Mouse (Mus musculus) CH12F3 (cell line): Measurements from ENCODE around the gene Smad3.

ENCODE experiments used
- in situ Hi-C: fragments of 300-500 bp; cut with MboI; formaldehyde crosslinking; loops from 2 replicates; pipeline ENCODE4 v1.14.3; 2020; ENCODE audit warnings: low sequenced_read_pairs

The Smad3 gene

GRCm38 (mm10) chr9:63645084-63645483, 112.7 kb downstream of the Smad3 start:
- in situ Hi-C loops, result loop anchor here (10.0 kb wide), 1 partner anchor 200 kb away; no protein-coding TSS in a partner anchor

- in situ Hi-C loops, result loop anchor here (10.0 kb wide), 1 partner anchor 201 kb away; no protein-coding TSS in a partner anchor
Observed at GRCm38 (mm10) chr9:63644011-63644410, 113.8 kb downstream of the Smad3 start.

- in situ Hi-C loops, result loop anchor here (10.0 kb wide), 1 partner anchor 203 kb away; no protein-coding TSS in a partner anchor
Observed at GRCm38 (mm10) chr9:63641983-63642646, 115.7 kb downstream of the Smad3 start.

GRCm38 (mm10) chr9:63636113-63636512, 121.7 kb downstream of the Smad3 start:
- in situ Hi-C loops, result no loop called here

DNA sequence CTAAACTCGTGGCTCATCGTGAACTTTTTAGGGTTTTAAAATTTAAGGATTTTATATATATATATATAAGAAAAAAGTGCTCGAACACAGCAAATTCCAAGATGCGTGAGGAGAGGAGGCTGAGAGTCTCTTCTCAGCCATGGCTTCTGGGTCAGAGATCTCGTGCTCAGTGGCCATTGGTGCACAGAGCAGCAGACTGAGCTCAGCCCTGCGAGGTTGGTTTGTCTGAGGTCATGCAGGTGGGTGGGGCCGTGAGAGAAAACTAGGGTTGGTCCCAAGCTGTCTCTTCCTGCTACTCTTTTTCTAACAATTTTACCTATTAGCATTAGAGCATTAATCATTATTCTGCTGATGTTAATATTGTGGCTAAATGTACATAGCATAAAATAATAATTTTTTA, 124.5 kb downstream of the Smad3 start:
- in situ Hi-C loops, result no loop called here

- in situ Hi-C loops, result no loop called here
Observed at GRCm38 (mm10) chr9:63632924-63633323, 124.9 kb downstream of the Smad3 start.

GRCm38 (mm10) chr9:63632045-63632444, 125.7 kb downstream of the Smad3 start:
- in situ Hi-C loops, result no loop called here

- in situ Hi-C loops, result no loop called here
Observed at GRCm38 (mm10) chr9:63625090-63625756, 132.6 kb downstream of the Smad3 start.

GRCm38 (mm10) chr9:63623895-63624569, 133.8 kb downstream of the Smad3 start:
- in situ Hi-C loops, result no loop called here

- in situ Hi-C loops, result no loop called here
Observed at GRCm38 (mm10) chr9:63617967-63618366, 139.8 kb downstream of the Smad3 start.

DNA sequence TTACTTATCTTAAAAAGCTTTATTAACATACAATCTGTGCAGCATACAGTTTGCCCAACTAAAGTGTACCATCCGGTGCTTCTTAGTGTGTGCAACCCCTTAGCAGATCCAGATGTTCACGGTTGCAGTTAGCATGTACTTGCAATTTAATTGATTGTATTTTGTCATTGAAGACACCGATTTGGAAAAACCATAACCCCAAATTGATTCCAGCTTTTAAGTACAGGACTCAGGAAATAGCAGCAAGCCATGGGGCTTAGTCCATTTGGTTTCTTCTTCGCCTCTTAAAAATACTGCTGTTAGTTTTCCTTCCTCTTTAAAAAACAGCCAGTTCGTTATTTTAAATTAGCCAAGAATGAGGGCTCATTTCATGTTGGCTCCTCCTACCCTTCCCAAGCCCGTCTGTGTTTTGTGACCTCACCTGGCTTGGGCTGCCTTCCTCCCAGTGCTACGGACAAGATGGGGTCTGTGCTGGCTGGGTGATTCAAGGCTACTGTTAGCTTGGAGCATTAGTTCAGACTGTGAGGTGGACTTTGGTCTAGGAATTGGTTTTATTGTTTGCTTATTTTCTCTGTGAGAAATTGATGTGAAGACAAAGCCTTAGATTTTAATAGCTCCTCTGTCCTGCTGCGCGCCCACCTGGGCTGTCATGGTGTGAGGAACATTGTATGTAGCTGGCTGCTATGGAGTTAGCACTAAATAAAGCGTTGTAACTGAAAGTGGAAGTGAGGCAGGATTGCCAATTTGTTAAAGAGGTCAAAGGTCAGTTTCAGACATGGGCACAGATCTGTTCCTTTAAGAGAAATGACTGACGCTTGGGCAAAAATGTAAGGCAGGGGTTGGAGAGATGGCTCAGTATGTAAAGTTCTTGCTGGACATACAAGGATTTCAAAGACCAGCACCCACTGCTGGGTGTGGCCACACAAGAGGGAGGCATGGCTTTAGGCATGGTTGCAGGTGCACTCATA, 143.5 kb downstream of the Smad3 start:
- in situ Hi-C loops, result no loop called here

- in situ Hi-C loops, result no loop called here
Observed at GRCm38 (mm10) chr9:63613569-63613968, 144.2 kb downstream of the Smad3 start.

DNA sequence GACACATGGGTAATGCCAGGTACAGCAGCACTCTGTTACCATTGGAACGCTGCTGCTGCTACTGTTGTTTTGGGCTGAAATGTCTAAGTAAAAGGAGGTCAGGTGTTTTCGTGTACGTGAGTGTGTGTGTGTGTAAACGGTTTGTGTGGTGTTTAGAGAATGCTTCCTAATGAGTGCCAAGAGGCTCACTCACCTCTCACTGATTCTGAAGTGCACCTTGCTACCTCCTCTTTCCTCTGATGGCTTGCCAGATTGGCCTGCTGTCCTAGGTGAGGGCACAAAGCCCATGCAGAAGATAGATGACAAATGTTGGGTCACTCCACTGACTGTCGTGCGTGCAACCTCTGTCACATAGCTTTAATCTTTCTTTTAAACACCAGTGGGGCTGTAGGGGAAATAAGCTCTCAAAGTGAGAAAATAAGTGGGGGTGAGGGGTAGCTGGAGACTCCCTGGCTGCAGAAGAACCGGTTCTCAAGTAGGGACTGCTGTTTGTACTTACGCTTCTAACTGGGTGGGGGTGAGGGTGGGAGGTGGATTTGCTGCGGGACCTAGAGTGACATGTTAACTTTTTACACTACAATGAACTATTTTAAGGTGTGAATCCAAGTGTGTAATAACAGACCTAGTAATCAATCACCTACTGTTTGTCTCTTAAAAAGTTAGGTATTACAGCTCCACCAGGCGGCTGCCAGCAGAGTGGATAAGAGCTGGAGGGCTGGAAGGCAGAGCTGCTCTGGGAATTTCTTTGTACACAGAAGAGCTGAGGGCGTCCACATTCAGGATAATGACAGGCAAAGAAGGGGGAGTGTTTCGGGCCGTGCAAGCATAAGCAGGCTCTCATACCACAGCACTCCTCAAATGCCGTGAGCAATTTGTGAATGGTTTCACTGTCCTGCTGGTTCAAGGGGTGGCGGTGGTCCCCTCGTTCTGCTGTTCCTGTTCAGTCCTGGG, 145.0 kb downstream of the Smad3 start:
- in situ Hi-C loops, result no loop called here

DNA sequence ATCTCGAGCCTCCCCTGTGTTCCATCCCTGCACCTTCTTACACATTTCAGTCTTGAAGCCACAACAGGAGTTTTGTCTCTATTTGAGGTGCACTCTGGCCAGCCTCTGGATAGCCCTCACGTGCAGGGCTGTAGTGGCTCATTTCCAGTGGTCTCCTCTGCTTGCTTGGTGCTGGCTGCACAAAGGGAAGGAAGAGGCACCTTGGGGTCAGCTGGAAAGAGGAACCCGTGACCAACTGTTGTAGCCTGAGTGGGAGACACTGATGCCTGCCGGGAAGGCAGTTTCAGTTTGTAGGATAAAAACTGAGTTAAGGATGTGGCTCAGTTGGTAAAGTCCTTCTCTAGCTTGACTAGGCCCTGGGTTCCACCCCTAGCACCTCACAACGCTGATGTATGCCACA, 145.8 kb downstream of the Smad3 start:
- in situ Hi-C loops, result no loop called here

GRCm38 (mm10) chr9:63610841-63611366, 146.9 kb downstream of the Smad3 start:
- in situ Hi-C loops, result no loop called here

DNA sequence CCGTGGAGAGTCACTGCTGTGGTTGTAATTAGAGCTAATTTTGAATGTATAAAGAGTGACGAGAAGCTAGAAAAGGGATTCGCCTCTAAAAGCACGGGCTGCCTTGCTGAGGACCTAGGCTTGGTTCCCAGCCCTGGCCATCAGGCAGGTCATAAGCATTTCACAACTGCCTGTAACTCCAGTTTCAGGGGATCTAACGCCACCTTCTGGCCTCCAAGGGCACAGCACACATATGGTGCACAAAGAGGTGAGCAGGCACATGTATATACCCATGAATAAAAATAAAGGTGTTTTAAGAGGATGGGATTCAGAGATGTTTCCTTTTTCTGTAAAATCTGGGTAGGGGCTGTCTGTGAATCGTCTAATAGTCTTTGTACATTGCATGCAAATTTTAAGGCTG, 147.6 kb downstream of the Smad3 start:
- in situ Hi-C loops, result no loop called here

- in situ Hi-C loops, result no loop called here
Observed at GRCm38 (mm10) chr9:63609776-63610175, 148.0 kb downstream of the Smad3 start.

GRCm38 (mm10) chr9:63609246-63609645, 148.5 kb downstream of the Smad3 start:
- in situ Hi-C loops, result no loop called here

- in situ Hi-C loops, result no loop called here
Observed at GRCm38 (mm10) chr9:63608006-63608405, 149.8 kb downstream of the Smad3 start.
